Mouse (Mus musculus) gastrocnemius, postnatal 36 days (tissue): Measurements from ENCODE around the gene Ttc1. TPM values are rescaled to one million over a fixed set of nuclear protein-coding genes. Genes with fewer than 3 reads are reported as not detected.

Experiments used
- DNase-seq, 2 experiments: peaks; one replicate each; pipeline ENCODE4 v3.0.0; 2022
- intact Hi-C: fragments of 180-260 bp; cut with DNase I; formaldehyde crosslinking; loops from one replicate; pipeline ENCODE4 v1.15.1; 2025
- long read RNA-seq, 2 experiments: library from polyadenylated mRNA; stranded (forward); transcript quantifications; one replicate each; pipeline ENCODE4 v2.0.0; 2021
- total RNA-seq, 2 experiments: library from RNA; stranded (reverse); gene quantifications; 2 replicates each; pipeline ENCODE4 v1.2.3; 2021

The Ttc1 gene
- total RNA-seq = 10 to 100 TPM; 52.3 to 52.7 TPM
- long read RNA-seq, experiment 1, transcript Ttc1-201 (8 exons, 1,438 nt) = major isoform, 63 of 73 reads
- long read RNA-seq, experiment 1, partial matches to known transcripts = 6 of 73 reads
- long read RNA-seq, experiment 1, other reads (novel, unspliced or antisense) = 4 of 73 reads
- long read RNA-seq, experiment 2, transcript Ttc1-201 (8 exons, 1,438 nt) = major isoform, 84 of 92 reads
- long read RNA-seq, experiment 2, partial matches to known transcripts = 3 of 92 reads
- long read RNA-seq, experiment 2, other reads (novel, unspliced or antisense) = 4 of 92 reads

- peak; percentile 91 to 97 for DNase-seq
- intact Hi-C loops = loop anchor here (5.0 kb wide), 1 partner anchor 65 kb away; the partner anchor contains the start of gene Pwwp2a
Observed at GRCm38 (mm10) chr11:43747233-43748226, at the start of gene Ttc1. Gene Ttc1, minus strand, starts transcription at chr11:43748008.

- DNase-seq = no peak
- intact Hi-C loops = no loop called here
Observed at GRCm38 (mm10) chr11:43795992-43796391, 48.2 kb upstream of the Ttc1 start.

GRCm38 (mm10) chr11:43790446-43790845, 42.6 kb upstream of the Ttc1 start:
- no peak for DNase-seq
- intact Hi-C loops = no loop called here

GRCm38 (mm10) chr11:43783772-43784171, 36.0 kb upstream of the Ttc1 start:
- intact Hi-C loops = no loop called here

GRCm38 (mm10) chr11:43783106-43783505, 35.3 kb upstream of the Ttc1 start:
- no peak for DNase-seq
- intact Hi-C loops = no loop called here

More at GRCm38 (mm10) chr11:43783772-43784171, 36.0 kb upstream of the Ttc1 start:
- DNase-seq = peak; percentile 58 to 59

GRCm38 (mm10) chr11:43779551-43779950, 31.7 kb upstream of the Ttc1 start:
- intact Hi-C loops = no loop called here
- DNase-seq = no peak

GRCm38 (mm10) chr11:43776324-43776694, 28.5 kb upstream of the Ttc1 start:
- intact Hi-C loops = no loop called here
- DNase-seq = no peak

GRCm38 (mm10) chr11:43775469-43776323, 27.9 kb upstream of the Ttc1 start:
- DNase-seq = no peak
- intact Hi-C loops = no loop called here

GRCm38 (mm10) chr11:43773725-43774124, 25.9 kb upstream of the Ttc1 start:
- intact Hi-C loops = no loop called here
- no peak for DNase-seq

- intact Hi-C loops = no loop called here
- DNase-seq = no peak
Observed at GRCm38 (mm10) chr11:43770110-43770509, 22.3 kb upstream of the Ttc1 start.

GRCm38 (mm10) chr11:43767749-43768148, 19.9 kb upstream of the Ttc1 start:
- intact Hi-C loops = loop anchor here (1.0 to 5.0 kb wide), 2 partner anchors 445 to 564 kb away; no protein-coding TSS in a partner anchor
- no peak for DNase-seq

GRCm38 (mm10) chr11:43766922-43767648, 19.3 kb upstream of the Ttc1 start:
- DNase-seq = peak; percentile 46 to 48
- intact Hi-C loops = loop anchor here (1.0 to 5.0 kb wide), 2 partner anchors 445 to 564 kb away; no protein-coding TSS in a partner anchor

GRCm38 (mm10) chr11:43758436-43758835, 10.6 kb upstream of the Ttc1 start:
- intact Hi-C loops = no loop called here
- no peak for DNase-seq

GRCm38 (mm10) chr11:43755411-43755810, 7.6 kb upstream of the Ttc1 start:
- DNase-seq = no peak
- intact Hi-C loops = no loop called here

GRCm38 (mm10) chr11:43754568-43754967, 6.8 kb upstream of the Ttc1 start:
- DNase-seq = no peak
- intact Hi-C loops = no loop called here

GRCm38 (mm10) chr11:43751542-43751941, 3.7 kb upstream of the Ttc1 start:
- intact Hi-C loops = no loop called here
- no peak for DNase-seq

GRCm38 (mm10) chr11:43728737-43729301, 19.0 kb downstream of the Ttc1 start:
- no peak for DNase-seq
- intact Hi-C loops = no loop called here

GRCm38 (mm10) chr11:43727796-43728195, 20.0 kb downstream of the Ttc1 start:
- DNase-seq = no peak
- intact Hi-C loops = no loop called here

GRCm38 (mm10) chr11:43723411-43723810, 24.4 kb downstream of the Ttc1 start:
- no peak for DNase-seq
- intact Hi-C loops = no loop called here
